Mouse (Mus musculus): ENCODE measurements around the gene Smarcad1.

Gene Smarcad1

DNA sequence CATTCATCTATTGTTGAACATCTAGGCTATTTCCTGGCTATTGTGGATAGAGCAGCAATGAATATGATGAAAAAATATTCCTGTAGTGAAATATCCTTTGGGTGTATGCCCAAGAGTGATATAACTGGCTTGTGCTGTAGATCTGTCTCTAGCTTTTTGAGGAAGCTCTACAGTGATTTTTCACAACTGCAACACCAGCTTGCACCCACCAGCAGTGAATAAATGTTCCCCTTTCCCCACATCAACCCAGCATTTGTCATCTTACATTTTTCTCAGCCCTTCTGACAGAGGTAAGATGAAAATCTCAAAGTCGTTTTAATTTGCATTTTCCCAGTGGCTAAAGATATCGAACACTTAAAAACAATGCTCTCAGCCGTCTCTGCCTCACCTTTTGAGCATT lies 111.2 kb downstream of the Smarcad1 start:
- TF ChIP-seq GATA4 (IDR thresholded peaks at IDR 0.05; ENCODE audit: insufficient replicate concordance, low read length) = no peak

DNA sequence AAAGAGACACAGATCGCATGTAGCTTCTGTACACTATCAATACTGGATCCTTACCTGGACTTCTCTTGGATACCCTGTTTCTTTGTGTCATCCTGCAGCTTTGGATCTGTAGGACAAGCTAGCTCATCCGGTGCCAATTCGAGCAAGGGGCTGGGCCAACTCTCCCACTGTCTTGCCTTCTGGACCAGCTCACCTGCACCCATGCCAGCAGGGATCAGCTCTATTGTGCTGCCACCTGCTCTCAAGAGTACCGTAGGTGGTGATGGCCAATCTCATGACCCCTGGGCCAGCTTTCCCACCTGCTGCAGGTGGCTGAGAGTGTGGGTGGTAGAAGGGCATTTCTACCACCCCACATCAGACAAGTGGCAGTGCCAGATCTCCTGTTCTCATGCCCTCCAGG lies 114.7 kb downstream of the Smarcad1 start:
- TF ChIP-seq GATA4 (IDR thresholded peaks at IDR 0.05; ENCODE audit: insufficient replicate concordance, low read length) = no peak

DNA sequence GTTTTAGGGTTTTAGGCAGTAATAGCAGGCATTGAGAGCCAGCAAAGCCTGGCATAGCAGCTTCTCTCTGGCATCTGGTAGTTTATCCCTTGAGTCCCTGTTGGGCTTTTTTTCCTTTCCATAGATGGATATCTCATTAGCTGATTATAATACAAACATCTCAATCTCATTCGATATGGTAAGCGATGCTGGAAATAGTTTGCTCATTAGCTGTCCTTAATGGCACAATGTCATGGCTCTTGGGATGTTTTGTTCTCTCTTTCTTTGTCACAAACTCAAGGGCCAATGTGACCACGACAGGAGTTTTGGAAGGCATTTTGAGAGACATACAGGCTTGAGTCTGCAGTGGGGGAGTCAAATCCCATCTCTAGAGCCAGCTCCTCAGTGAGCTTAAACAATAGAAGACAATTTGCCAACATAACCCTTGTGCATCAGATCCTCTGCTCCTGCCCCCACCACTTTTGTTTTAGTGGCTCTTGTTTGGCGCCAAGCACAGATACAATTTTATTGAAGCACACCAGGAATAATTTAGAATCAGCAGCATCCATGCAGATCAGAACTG lies 117.1 kb downstream of the Smarcad1 start:
- TF ChIP-seq GATA4 (IDR thresholded peaks at IDR 0.05; ENCODE audit: insufficient replicate concordance, low read length) = no peak

DNA sequence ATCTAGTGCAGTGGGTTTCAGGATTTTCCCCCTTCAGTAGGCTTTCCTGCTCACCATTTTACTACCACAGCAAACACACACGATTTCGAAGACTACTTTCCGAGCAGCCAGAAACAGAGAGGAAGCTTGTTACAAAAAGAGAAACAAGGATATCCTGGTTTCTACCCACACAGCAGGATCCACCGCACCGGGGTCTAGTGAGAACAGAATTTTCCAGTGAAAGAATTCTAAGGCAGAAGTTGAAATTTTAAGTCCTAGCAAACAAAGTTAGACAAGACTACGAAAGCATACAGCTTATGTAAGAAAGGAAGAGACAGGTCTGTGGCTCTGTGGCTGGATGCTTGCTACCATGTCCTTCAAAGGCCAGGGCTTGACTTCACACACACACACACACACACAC lies 121.8 kb downstream of the Smarcad1 start:
- no peak for TF ChIP-seq GATA4 (IDR thresholded peaks at IDR 0.05; ENCODE audit: insufficient replicate concordance, low read length)

DNA sequence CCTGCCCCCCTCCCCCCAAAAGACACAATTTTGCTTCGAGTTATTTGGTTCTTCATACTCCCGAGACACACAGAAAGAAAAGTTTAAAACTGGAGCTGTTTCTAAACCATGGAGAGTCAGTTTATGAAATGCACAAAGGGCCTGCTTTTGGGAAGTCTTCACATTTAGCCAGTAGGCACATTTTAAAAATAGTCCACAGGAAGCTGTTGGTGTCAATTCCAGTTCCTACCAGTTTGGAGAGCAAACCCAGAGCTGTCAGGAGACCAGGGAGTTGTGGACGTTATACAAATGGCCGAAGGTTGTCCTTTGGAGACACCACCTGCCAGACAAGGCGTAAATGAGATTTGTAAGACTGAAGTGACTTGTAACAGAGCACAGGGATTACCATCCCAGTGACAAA lies 122.6 kb downstream of the Smarcad1 start:
- TF ChIP-seq GATA4 (IDR thresholded peaks at IDR 0.05; ENCODE audit: insufficient replicate concordance, low read length) = no peak
